Comparison of ENCODE assay signal across 25 mouse cellular contexts in the genomic region with DNA sequence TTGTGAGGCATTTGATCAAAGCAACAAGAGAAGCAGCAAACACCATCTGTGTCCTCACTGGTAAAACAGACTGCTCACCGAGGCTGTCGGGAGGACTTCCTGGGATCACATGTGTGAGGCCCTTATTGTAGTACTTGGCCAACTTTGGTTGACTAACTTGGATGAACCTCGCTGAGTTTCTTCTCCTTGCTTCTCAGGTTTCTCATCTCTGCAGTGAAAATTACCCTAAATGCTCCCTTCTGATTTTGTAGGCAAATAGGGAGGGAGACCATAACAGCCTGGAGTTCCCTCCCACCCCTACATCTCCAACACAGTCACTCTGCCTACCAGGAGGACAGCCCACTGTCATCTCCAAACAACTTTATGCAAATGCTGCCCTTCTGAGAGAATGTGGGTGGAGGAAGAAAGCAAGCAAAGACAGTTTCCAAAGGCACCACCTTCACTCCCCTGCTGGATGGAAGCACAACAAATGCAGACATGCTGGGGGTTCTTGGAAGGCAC. TPM values are rescaled to one million over a fixed set of nuclear protein-coding genes. Genes with fewer than 3 reads are reported as not detected.
DNase-seq lines count a peak whose midpoint lies in the region; ATAC-seq and TF ChIP-seq lines count a peak whose summit lies in the region.
"Had no signal": no experiment of that assay in that cellular context is flagged by ENCODE, and none has a peak within 500 bp of the region (broad histone marks: within the 10 kb centered on the region; RNA-seq: fewer than 3 reads in every experiment).

No protein-coding gene starts in this region.

- no peak for TF ChIP-seq CTCF in forebrain, postnatal 0 days (IDR thresholded peaks at IDR 0.05; ENCODE audit: low read depth)
- no peak for TF ChIP-seq CTCF in CH12.LX (conservative IDR thresholded peaks at IDR 0.05 in 1 of 2, IDR thresholded peaks at IDR 0.05 in 1 of 2; ENCODE audit: low read depth in 2 of 2, low read length in 2 of 2)

- no peak for TF ChIP-seq POLR2A in CH12.LX (IDR thresholded peaks at IDR 0.05; ENCODE audit: low read depth, low read length)

- peak; percentile 13 for DNase-seq in forebrain, postnatal 0 days
- DNase-seq in CH12.LX (ENCODE audit: extremely low read depth): peak; percentile 29
- peak; percentile 41 for DNase-seq in layer of hippocampus, adult 9-10 months (ENCODE audit: low spot score)
- peak; percentile 32 to 63 for DNase-seq in left cerebral cortex, postnatal 14 days (ENCODE audit: low spot score in 2 of 2)
- DNase-seq in lung, postnatal 4 days: no peak
- no peak for DNase-seq in heart, adult 11 months
- DNase-seq: adrenal gland, postnatal 14 days; cerebellum, adult 11 months; cerebellum, postnatal 14 days; gastrocnemius, postnatal 25 days; kidney, adult 2 months; kidney, postnatal 14 days; liver; lung, postnatal 14 days; spleen, adult 18-20 months; thymus, postnatal 4 days had no signal

- no peak for TF ChIP-seq RAD21 in CH12.LX (IDR thresholded peaks at IDR 0.05; ENCODE audit: low read depth, low read length)

- no peak overlapping the region for H3K4me2 ChIP-seq in forebrain, postnatal 0 days (ENCODE audit: low read depth)
- H3K4me2 ChIP-seq in forebrain, embryonic 13.5 days: no peak overlapping the region
- H3K4me2 ChIP-seq in CH12.LX (ENCODE audit: insufficient read depth, low read depth, poor library complexity, severe bottlenecking): no peak overlapping the region
- H3K4me2 ChIP-seq: embryonic facial prominence, embryonic 13.5 days had no signal

- no peak overlapping the region for H3K27ac ChIP-seq in forebrain, postnatal 0 days (ENCODE audit: low read depth, low read length)
- H3K27ac ChIP-seq in forebrain, embryonic 13.5 days: no peak overlapping the region
- no peak overlapping the region for H3K27ac ChIP-seq in CH12.LX (ENCODE audit: insufficient read depth, low read depth)
- H3K27ac ChIP-seq: embryonic facial prominence, embryonic 13.5 days; hindbrain, embryonic 10.5 days had no signal

- ATAC-seq in forebrain, postnatal 0 days: 0 out of 2 replicates have a peak, but pooled peaks have one; percentile 32
- ATAC-seq in forebrain, embryonic 13.5 days: no peak
- no peak for ATAC-seq in erythroblast, adult 5-6 weeks (replicated peaks; ENCODE audit: low FRiP score, poor library complexity, severe bottlenecking)
- ATAC-seq: activated CD4-positive, CD25-positive, alpha-beta regulatory T cell, adult 4 months; CD4-positive, CD25-positive, alpha-beta regulatory T cell, adult 4 months; forebrain, embryonic 16.5 days had no signal

- no peaks in the 10 kb centered on the region for H3K27me3 ChIP-seq in forebrain, postnatal 0 days (ENCODE audit: insufficient read depth, low read length)
- H3K27me3 ChIP-seq in forebrain, embryonic 13.5 days: no peaks in the 10 kb centered on the region
- H3K27me3 ChIP-seq in CH12.LX (replicated peaks): peaks cover 35% of the 10 kb centered on the region
- H3K27me3 ChIP-seq: embryonic facial prominence, embryonic 13.5 days; megakaryocyte, embryonic 14.5 days had no signal

- dilution Hi-C loops in CH12.LX (cut with MboI; ENCODE audit: extremely low pct_ligation_motif_present, extremely low pct_unique_long_range_greater_than_20kb, low sequenced_read_pairs): no loop called here

- H3K36me3 ChIP-seq in forebrain, postnatal 0 days (ENCODE audit: insufficient read depth): no peaks in the 10 kb centered on the region
- H3K36me3 ChIP-seq in forebrain, embryonic 13.5 days (ENCODE audit: poor library complexity, severe bottlenecking): no peaks in the 10 kb centered on the region
- no peaks in the 10 kb centered on the region for H3K36me3 ChIP-seq in CH12.LX (replicated peaks in 1 of 2; ENCODE audit: control insufficient read depth in 1 of 2, insufficient read depth in 1 of 2, low read length in 1 of 2)
- H3K36me3 ChIP-seq: embryonic facial prominence, embryonic 13.5 days; G1E; hindbrain, embryonic 10.5 days had no signal

- H3K4me1 ChIP-seq in forebrain, postnatal 0 days (ENCODE audit: insufficient read depth): no peaks in the 10 kb centered on the region
- H3K4me1 ChIP-seq in forebrain, embryonic 13.5 days: no peaks in the 10 kb centered on the region
- peaks cover 3 to 14% of the 10 kb centered on the region in 2 experiments; a peak in 2 of 4 replicates for H3K4me1 ChIP-seq in CH12.LX (ENCODE audit: control insufficient read depth in 1 of 2, insufficient read depth in 2 of 2)
- H3K4me1 ChIP-seq: megakaryocyte, embryonic 14.5 days had no signal

- WGBS in forebrain, postnatal 0 days: 70% methylated on average over 3 of the region's 3 CpGs
- WGBS in forebrain, embryonic 13.5 days: 90% methylated on average over 3 of the region's 3 CpGs

- intact Hi-C loops in left cerebral cortex, postnatal 14 days (cut with DNase I): no loop called here

- no peak for TF ChIP-seq EP300 in CH12.LX (IDR thresholded peaks at IDR 0.05; ENCODE audit: low read length)

- H3K9ac ChIP-seq in forebrain, postnatal 0 days: no peak overlapping the region
- no peak overlapping the region for H3K9ac ChIP-seq in forebrain, embryonic 13.5 days
- no peak overlapping the region for H3K9ac ChIP-seq in CH12.LX (ENCODE audit: insufficient read depth, low read depth)
- H3K9ac ChIP-seq: embryonic facial prominence, embryonic 13.5 days had no signal

- in situ Hi-C loops in CH12.LX (cut with MboI; ENCODE audit: low pct_ligation_motif_present, low pct_unique_long_range_greater_than_20kb, low sequenced_read_pairs): no loop called here

- no peaks in the 10 kb centered on the region for H3K79me2 ChIP-seq in CH12.LX (replicated peaks; ENCODE audit: control insufficient read depth, extremely low read depth, insufficient read depth, poor library complexity, severe bottlenecking)

- no peak overlapping the region for H3K4me3 ChIP-seq in forebrain, postnatal 0 days (ENCODE audit: low read depth, low read length)
- no peak overlapping the region for H3K4me3 ChIP-seq in forebrain, embryonic 13.5 days
- no peak overlapping the region for H3K4me3 ChIP-seq in CH12.LX (replicated peaks in 1 of 3; ENCODE audit: low read depth in 2 of 3, low read length in 2 of 3, poor library complexity in 1 of 3)
- H3K4me3 ChIP-seq: embryonic facial prominence, embryonic 13.5 days; hindbrain, embryonic 10.5 days; megakaryocyte, embryonic 14.5 days had no signal

- H3K9me3 ChIP-seq in forebrain, postnatal 0 days (ENCODE audit: low read length): no peaks in the 10 kb centered on the region
- no peaks in the 10 kb centered on the region for H3K9me3 ChIP-seq in forebrain, embryonic 13.5 days (replicated peaks)
- no peaks in the 10 kb centered on the region for H3K9me3 ChIP-seq in CH12.LX (replicated peaks; ENCODE audit: low read length)
- H3K9me3 ChIP-seq: embryonic facial prominence, embryonic 13.5 days; hindbrain, embryonic 10.5 days; megakaryocyte, embryonic 14.5 days had no signal

TF ChIP-seq in CH12.LX, 34 proteins besides CTCF, POLR2A, EP300 and RAD21:
- TF ChIP-seq IRF4 (IDR thresholded peaks at IDR 0.05; ENCODE audit: low read depth, low read length): no peak
- TF ChIP-seq MAZ (IDR thresholded peaks at IDR 0.05; ENCODE audit: low read depth, low read length): no peak
- TF ChIP-seq E2F4 (IDR thresholded peaks at IDR 0.05; ENCODE audit: insufficient replicate concordance, low read depth, low read length): no peak
- TF ChIP-seq TCF12 (IDR thresholded peaks at IDR 0.05; ENCODE audit: low read depth, low read length): no peak
- no peak for TF ChIP-seq BHLHE40 (IDR thresholded peaks at IDR 0.05; ENCODE audit: low read depth, low read length)
- no peak for TF ChIP-seq SMC3 (IDR thresholded peaks at IDR 0.05; ENCODE audit: low read depth, low read length)
- TF ChIP-seq ZC3H11A (IDR thresholded peaks at IDR 0.05; ENCODE audit: low read depth, low read length): no peak
- no peak for TF ChIP-seq RCOR1 (conservative IDR thresholded peaks at IDR 0.05; ENCODE audit: low read depth, low read length)
- no peak for TF ChIP-seq MAFK (IDR thresholded peaks at IDR 0.05; ENCODE audit: insufficient replicate concordance, low read length)

RNA-seq across cellular contexts. Expression of gene Galnt18, which starts 31.2 kb away (rescaled TPM):
- 22.0 and 22.6 TPM in 2 replicates for total RNA-seq in forebrain, postnatal 0 days (2014; rRNA removed)
- polyA plus RNA-seq in forebrain, postnatal 0 days (2015; fragmentation: Nextera tagmentation; extraction: Ambion mirVana): 13.9 and 18.0 TPM in 2 replicates
- 4.6 and 6.2 TPM in 2 replicates for polyA plus RNA-seq in forebrain, embryonic 13.5 days (2015; fragmentation: Nextera tagmentation; extraction: Ambion mirVana)
- total RNA-seq in CH12.LX (2012; rRNA removed) (0.04 and 0.13 TPM in 2 replicates), CH12.LX (2014; rRNA removed) (not detected in 2 replicates)
- not detected in 2 replicates for polyA plus RNA-seq in CH12.LX (2012; ENCODE audit: insufficient read length, low read depth)
- total RNA-seq in left cerebral cortex, postnatal 14 days (2021): 10 to 100 TPM; 47.6 to 55.3 TPM
- total RNA-seq in erythroblast, adult 5-6 weeks (2015; ENCODE audit: low replicate concordance): not detected in 2 replicates
- total RNA-seq in erythroblast, adult 5-6 weeks (2017; ENCODE audit: low replicate concordance): not detected in 2 replicates
- total RNA-seq: G1E had no signal
- polyA plus RNA-seq: activated CD4-positive, CD25-positive, alpha-beta regulatory T cell, adult 4 months; CD4-positive, CD25-positive, alpha-beta regulatory T cell, adult 4 months; G1E had no signal

Comparison
In these comparisons a context has a peak if more than half of its experiments do, and no peak if none do; other contexts are left out.
1. DNase-seq: peak in forebrain, postnatal 0 days (single experiment), CH12.LX (single experiment), layer of hippocampus, adult 9-10 months (single experiment) and left cerebral cortex, postnatal 14 days (2 of 2); none in lung, postnatal 4 days (0 of 2) and heart, adult 11 months (single experiment).
2. RNA of gene Galnt18, which starts 31.2 kb away (total RNA-seq): 47.6 to 55.3 TPM in left cerebral cortex, postnatal 14 days and 22.0 to 22.6 TPM in forebrain, postnatal 0 days; 0.04 to 0.13 TPM in CH12.LX and not detected in erythroblast, adult 5-6 weeks; every median in the first group is over 10 times any median in the second.